Mouse (Mus musculus): Measurements from ENCODE around the gene Gins2. TPM values are rescaled to one million over a fixed set of nuclear protein-coding genes. Genes with fewer than 3 reads are reported as not detected.

The Gins2 gene
- polyA plus RNA-seq, 1 experiment from 2014 or later: 101 TPM

GRCm38 (mm10) chr8:120563851-120564837, 25.0 kb downstream of the Gins2 start:
- no peaks in the 10 kb centered on the region for H3K27me3 ChIP-seq (ENCODE audit: control insufficient read depth, insufficient read depth, low read length)
- peaks cover 63% of the 10 kb centered on the region for H3K4me1 ChIP-seq (ENCODE audit: control insufficient read depth, insufficient read depth, low read length)
- H3K4me2 ChIP-seq (ENCODE audit: low read depth): no peak overlapping the region
- WGBS: 56% methylated on average over 20 of the region's 20 CpGs
- H3K36me3 ChIP-seq (ENCODE audit: control insufficient read depth, insufficient read depth, low read length): peaks cover 31% of the 10 kb centered on the region
- DNase-seq (ENCODE audit: low spot score): peak; percentile 68
- peak overlapping the region; percentile 67 for H3K27ac ChIP-seq (ENCODE audit: low read depth, low read length)
- 0 out of 2 replicates have a peak, but pooled peaks have one; percentile 29 for ATAC-seq (ENCODE audit: insufficient read depth, low FRiP score, low TSS enrichment)
- H3K9me3 ChIP-seq (ENCODE audit: control insufficient read depth, low read length): no peaks in the 10 kb centered on the region
- no peak overlapping the region for H3K4me3 ChIP-seq (ENCODE audit: low read depth, low read length)
- no peak overlapping the region for H3K9ac ChIP-seq (ENCODE audit: low read length)

- H3K4me1 ChIP-seq (ENCODE audit: control insufficient read depth, insufficient read depth, low read length): peaks cover 70% of the 10 kb centered on the region
- peaks cover 24% of the 10 kb centered on the region for H3K36me3 ChIP-seq (ENCODE audit: control insufficient read depth, insufficient read depth, low read length)
- no peak overlapping the region for H3K4me2 ChIP-seq (ENCODE audit: low read depth)
- H3K4me3 ChIP-seq (ENCODE audit: low read depth, low read length): no peak overlapping the region
- peak; percentile 69 for DNase-seq (ENCODE audit: low spot score)
- H3K27ac ChIP-seq (ENCODE audit: low read depth, low read length): peak overlapping the region; percentile 67
- no peak for ATAC-seq (ENCODE audit: insufficient read depth, low FRiP score, low TSS enrichment)
- H3K9me3 ChIP-seq (ENCODE audit: control insufficient read depth, low read length): no peaks in the 10 kb centered on the region
- H3K27me3 ChIP-seq (ENCODE audit: control insufficient read depth, insufficient read depth, low read length): no peaks in the 10 kb centered on the region
- 18% methylated on average over 8 of the region's 8 CpGs for WGBS
- H3K9ac ChIP-seq (ENCODE audit: low read length): no peak overlapping the region
These were observed 25.8 kb downstream of the Gins2 start for GRCm38 (mm10) chr8:120563348-120563724.

DNA sequence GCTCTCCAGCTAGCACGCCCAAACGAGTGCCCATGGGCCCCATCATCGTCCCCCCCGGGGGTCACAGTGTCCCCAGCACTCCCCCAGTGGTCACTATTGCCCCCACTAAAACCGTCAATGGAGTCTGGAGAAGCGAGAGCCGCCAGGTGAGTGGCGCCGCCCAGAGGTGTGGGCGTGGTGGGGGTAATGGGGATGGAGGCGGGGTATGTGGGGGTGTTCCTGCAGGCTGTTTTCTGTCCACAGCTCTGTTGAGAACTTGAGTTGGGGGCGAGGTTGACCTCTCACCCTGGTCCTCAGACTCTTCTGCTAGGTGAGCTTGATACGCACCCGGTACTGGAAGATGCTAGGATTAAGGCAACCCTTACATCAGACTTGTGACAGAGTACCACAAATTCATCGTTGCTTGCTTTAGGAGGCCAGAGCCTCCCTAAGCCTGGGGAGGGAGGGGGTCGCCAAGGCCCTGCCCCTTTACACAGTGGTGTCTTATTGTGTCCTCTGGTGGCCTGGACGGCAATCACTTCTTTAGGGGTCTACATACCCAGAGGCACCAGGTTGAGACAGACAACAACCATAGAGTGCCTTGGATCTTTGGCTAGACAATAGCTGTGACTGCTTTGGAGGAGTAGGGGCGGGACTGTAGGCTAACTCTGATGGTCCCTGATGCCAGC, 26.3 kb downstream of the Gins2 start:
- Histone ChIP-seq H3K9me3 (ENCODE audit: control insufficient read depth, low read length) (no peaks in the 10 kb centered on the region), H3K27me3 (ENCODE audit: control insufficient read depth, insufficient read depth, low read length) (no peaks in the 10 kb centered on the region), H3K27ac (ENCODE audit: low read depth, low read length) (peak overlapping the region; percentile 67), H3K4me3 (ENCODE audit: low read depth, low read length) (no peak overlapping the region), H3K36me3 (ENCODE audit: control insufficient read depth, insufficient read depth, low read length) (peaks cover 19% of the 10 kb centered on the region), H3K4me2 (ENCODE audit: low read depth) (no peak overlapping the region), H3K9ac (ENCODE audit: low read length) (0 out of 2 replicates have a peak overlapping the region, but pooled peaks have one; percentile 3), H3K4me1 (ENCODE audit: control insufficient read depth, insufficient read depth, low read length) (peaks cover 76% of the 10 kb centered on the region)
- DNase-seq (ENCODE audit: low spot score) (no peak), ATAC-seq (ENCODE audit: insufficient read depth, low FRiP score, low TSS enrichment) (no peak)
- WGBS: 82% methylated on average over 18 of the region's 18 CpGs

GRCm38 (mm10) chr8:120561539-120562435, 27.3 kb downstream of the Gins2 start:
- Histone ChIP-seq H3K27ac (ENCODE audit: low read depth, low read length) (peak overlapping the region; percentile 67), H3K4me1 (ENCODE audit: control insufficient read depth, insufficient read depth, low read length) (peaks cover 86% of the 10 kb centered on the region), H3K9ac (ENCODE audit: low read length) (no peak overlapping the region; the same call in 1 of the 2 replicates), H3K9me3 (ENCODE audit: control insufficient read depth, low read length) (no peaks in the 10 kb centered on the region), H3K27me3 (ENCODE audit: control insufficient read depth, insufficient read depth, low read length) (no peaks in the 10 kb centered on the region), H3K4me3 (ENCODE audit: low read depth, low read length) (no peak overlapping the region), H3K36me3 (ENCODE audit: control insufficient read depth, insufficient read depth, low read length) (peaks cover 9% of the 10 kb centered on the region), H3K4me2 (ENCODE audit: low read depth) (no peak overlapping the region)
- DNase-seq (ENCODE audit: low spot score) (no peak), ATAC-seq (ENCODE audit: insufficient read depth, low FRiP score, low TSS enrichment) (no peak)
- WGBS: 86% methylated on average over 22 of the region's 22 CpGs

GRCm38 (mm10) chr8:120560535-120560934, 28.6 kb downstream of the Gins2 start:
- H3K27ac ChIP-seq (ENCODE audit: low read depth, low read length): peak overlapping the region; percentile 68; the same call in 1 of the 2 replicates

DNA sequence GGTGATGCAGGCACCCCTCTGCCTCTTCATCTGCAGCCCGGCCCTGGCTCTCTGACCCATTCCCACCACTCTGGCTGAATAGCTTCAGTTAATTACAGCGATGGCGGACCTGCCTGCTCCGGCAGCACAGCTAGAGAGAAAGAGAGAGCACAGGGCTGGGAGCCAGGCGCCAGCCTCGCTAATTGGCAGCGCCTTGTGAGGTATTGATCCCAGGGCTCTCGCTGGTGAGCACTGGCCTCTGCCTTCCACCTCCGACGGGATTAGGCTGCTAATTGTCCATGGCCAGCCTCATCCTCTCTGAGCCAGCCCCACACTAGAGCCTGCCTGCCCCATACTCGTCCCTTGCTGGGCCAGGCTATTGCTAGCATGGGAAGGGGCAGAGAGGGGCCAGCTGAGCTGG, 29.4 kb downstream of the Gins2 start:
- Histone ChIP-seq H3K27me3 (ENCODE audit: control insufficient read depth, insufficient read depth, low read length) (no peaks in the 10 kb centered on the region), H3K9ac (ENCODE audit: low read length) (no peak overlapping the region), H3K4me1 (ENCODE audit: control insufficient read depth, insufficient read depth, low read length) (peaks cover 90% of the 10 kb centered on the region), H3K4me3 (ENCODE audit: low read depth, low read length) (no peak overlapping the region), H3K27ac (ENCODE audit: low read depth, low read length) (peak overlapping the region; percentile 68), H3K36me3 (ENCODE audit: control insufficient read depth, insufficient read depth, low read length) (peaks cover 5% of the 10 kb centered on the region), H3K4me2 (ENCODE audit: low read depth) (no peak overlapping the region; the same call in 1 of the 2 replicates), H3K9me3 (ENCODE audit: control insufficient read depth, low read length) (no peaks in the 10 kb centered on the region)
- no peak for ATAC-seq (ENCODE audit: insufficient read depth, low FRiP score, low TSS enrichment)
- peak; percentile 48 for DNase-seq (ENCODE audit: low spot score)
- WGBS: 19% methylated on average over 11 of the region's 11 CpGs

More at GRCm38 (mm10) chr8:120560535-120560934, 28.6 kb downstream of the Gins2 start:
- no peak for ATAC-seq (ENCODE audit: insufficient read depth, low FRiP score, low TSS enrichment)
- Histone ChIP-seq H3K9me3 (ENCODE audit: control insufficient read depth, low read length) (no peaks in the 10 kb centered on the region), H3K9ac (ENCODE audit: low read length) (no peak overlapping the region), H3K4me3 (ENCODE audit: low read depth, low read length) (no peak overlapping the region), H3K27me3 (ENCODE audit: control insufficient read depth, insufficient read depth, low read length) (no peaks in the 10 kb centered on the region), H3K4me2 (ENCODE audit: low read depth) (no peak overlapping the region), H3K4me1 (ENCODE audit: control insufficient read depth, insufficient read depth, low read length) (peaks cover 92% of the 10 kb centered on the region), H3K36me3 (ENCODE audit: control insufficient read depth, insufficient read depth, low read length) (peaks cover 4% of the 10 kb centered on the region)
- 59% methylated on average over 5 of the region's 5 CpGs for WGBS
- DNase-seq (ENCODE audit: low spot score): no peak

DNA sequence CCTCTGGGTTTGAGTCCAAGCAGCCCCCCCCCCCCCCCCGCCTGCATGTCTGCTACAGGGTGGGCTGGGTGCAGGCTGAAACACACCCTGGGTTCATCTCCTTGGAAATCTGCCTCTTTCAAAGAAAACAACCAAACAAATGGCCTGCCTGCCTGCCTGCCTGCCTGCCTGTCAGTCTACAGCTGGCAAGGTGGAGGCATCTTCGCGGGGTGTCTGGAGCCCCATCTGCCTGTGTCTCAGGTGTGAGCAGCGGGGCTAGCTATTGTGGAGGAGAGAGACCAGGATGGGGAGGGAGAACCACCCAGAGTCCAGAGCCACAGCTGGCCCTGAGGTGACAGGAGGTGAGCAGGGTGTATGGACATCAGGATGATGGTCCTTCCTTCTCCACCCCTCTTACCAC, 30.9 kb downstream of the Gins2 start:
- Histone ChIP-seq H3K9ac (ENCODE audit: low read length) (no peak overlapping the region), H3K4me3 (ENCODE audit: low read depth, low read length) (no peak overlapping the region), H3K27me3 (ENCODE audit: control insufficient read depth, insufficient read depth, low read length) (no peaks in the 10 kb centered on the region), H3K4me1 (ENCODE audit: control insufficient read depth, insufficient read depth, low read length) (peaks cover 88% of the 10 kb centered on the region), H3K36me3 (ENCODE audit: control insufficient read depth, insufficient read depth, low read length) (peaks cover 8% of the 10 kb centered on the region), H3K27ac (ENCODE audit: low read depth, low read length) (no peak overlapping the region), H3K4me2 (ENCODE audit: low read depth) (no peak overlapping the region), H3K9me3 (ENCODE audit: control insufficient read depth, low read length) (no peaks in the 10 kb centered on the region)
- ATAC-seq (ENCODE audit: insufficient read depth, low FRiP score, low TSS enrichment) (no peak), DNase-seq (ENCODE audit: low spot score) (no peak)
- 81% methylated on average over 4 of the region's 4 CpGs for WGBS

Measured in neural tube, embryonic 11.5 days (tissue).